Mouse (Mus musculus): ENCODE data around the gene Gpr61. TPM values are rescaled to one million over a fixed set of nuclear protein-coding genes. Genes with fewer than 3 reads are reported as not detected.
A peak's percentile ranks its signal among the peaks of the same experiment; 100 is the strongest.

Gene Gpr61
- total and polyA plus RNA-seq, 2 experiments from 2014 or later: 7.8 to 12.8 TPM

DNA sequence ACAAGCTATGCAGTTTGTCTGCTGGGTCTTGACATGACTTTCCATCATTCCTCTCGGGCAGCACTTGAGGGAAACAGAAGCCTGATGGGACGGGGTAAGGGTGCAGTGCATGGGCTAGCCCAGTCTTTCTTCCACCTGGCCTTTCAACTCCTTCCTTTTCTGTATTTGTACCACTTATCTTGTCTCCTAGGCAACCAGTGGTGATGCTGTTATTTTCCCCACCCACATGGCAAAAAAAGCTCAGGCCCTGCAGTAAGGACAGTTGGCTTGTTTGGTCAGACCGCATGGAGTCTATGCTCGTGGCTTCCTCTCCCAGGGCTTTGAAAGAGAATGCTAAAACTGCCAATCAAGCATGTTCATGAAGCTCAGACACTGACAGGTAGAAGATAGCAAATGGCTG lies 39.0 kb upstream of the Gpr61 start:
- Histone ChIP-seq H3K9me3 (ENCODE audit: low read length) (no peaks in the 10 kb centered on the region), H3K4me3 (ENCODE audit: low read depth, low read length) (no peak overlapping the region), H3K27me3 (ENCODE audit: insufficient read depth, low read length) (no peaks in the 10 kb centered on the region), H3K9ac (replicated peaks; ENCODE audit: low read length, poor library complexity, severe bottlenecking) (no peak overlapping the region), H3K27ac (ENCODE audit: low read depth, low read length) (no peak overlapping the region), H3K4me2 (ENCODE audit: low read depth, low read length, poor library complexity, severe bottlenecking) (no peak overlapping the region), H3K36me3 (ENCODE audit: insufficient read depth, low read length) (peaks cover 18% of the 10 kb centered on the region; the same call in 1 of the 2 replicates), H3K4me1 (ENCODE audit: insufficient read depth, low read length) (peaks cover 5% of the 10 kb centered on the region; the same call in 1 of the 2 replicates)
- ATAC-seq (ENCODE audit: low FRiP score) (no peak), DNase-seq (ENCODE audit: low spot score) (no peak)
- TF ChIP-seq CTCF (IDR thresholded peaks at IDR 0.05): no peak
- 76% methylated on average over 4 of the region's 4 CpGs for WGBS

DNA sequence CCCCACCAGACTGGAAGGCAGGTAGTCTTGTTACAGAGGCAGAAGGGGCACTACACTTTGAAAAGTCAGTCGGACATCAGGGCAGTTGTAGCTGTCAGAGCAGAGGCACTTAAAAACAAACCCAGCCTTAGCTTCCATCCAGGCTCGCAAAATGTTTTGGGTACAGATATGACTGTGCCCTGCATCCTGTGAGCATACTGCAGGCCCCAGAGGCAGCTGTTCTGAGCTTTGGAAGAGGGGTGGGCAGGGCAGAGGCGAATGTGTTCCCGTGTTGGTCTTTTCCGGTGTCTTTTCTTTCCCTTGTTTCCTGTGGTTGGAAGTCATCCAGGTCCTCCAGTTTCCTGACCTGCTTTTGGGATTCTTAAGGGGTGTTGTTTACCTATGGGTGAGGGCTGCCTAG lies 35.2 kb upstream of the Gpr61 start:
- 70% methylated on average over 5 of the region's 5 CpGs for WGBS
- TF ChIP-seq CTCF (IDR thresholded peaks at IDR 0.05): no peak
- Histone ChIP-seq H3K4me2 (ENCODE audit: low read depth, low read length, poor library complexity, severe bottlenecking) (no peak overlapping the region), H3K9ac (replicated peaks; ENCODE audit: low read length, poor library complexity, severe bottlenecking) (0 out of 2 replicates have a peak overlapping the region, but pooled peaks have one; percentile 8), H3K4me3 (ENCODE audit: low read depth, low read length) (no peak overlapping the region), H3K36me3 (ENCODE audit: insufficient read depth, low read length) (peaks cover 25% of the 10 kb centered on the region), H3K27ac (ENCODE audit: low read depth, low read length) (no peak overlapping the region), H3K9me3 (ENCODE audit: low read length) (no peaks in the 10 kb centered on the region), H3K4me1 (ENCODE audit: insufficient read depth, low read length) (peaks cover 4% of the 10 kb centered on the region; the same call in 1 of the 2 replicates), H3K27me3 (ENCODE audit: insufficient read depth, low read length) (no peaks in the 10 kb centered on the region)
- no peak for DNase-seq (ENCODE audit: low spot score)
- ATAC-seq (ENCODE audit: low FRiP score): no peak

DNA sequence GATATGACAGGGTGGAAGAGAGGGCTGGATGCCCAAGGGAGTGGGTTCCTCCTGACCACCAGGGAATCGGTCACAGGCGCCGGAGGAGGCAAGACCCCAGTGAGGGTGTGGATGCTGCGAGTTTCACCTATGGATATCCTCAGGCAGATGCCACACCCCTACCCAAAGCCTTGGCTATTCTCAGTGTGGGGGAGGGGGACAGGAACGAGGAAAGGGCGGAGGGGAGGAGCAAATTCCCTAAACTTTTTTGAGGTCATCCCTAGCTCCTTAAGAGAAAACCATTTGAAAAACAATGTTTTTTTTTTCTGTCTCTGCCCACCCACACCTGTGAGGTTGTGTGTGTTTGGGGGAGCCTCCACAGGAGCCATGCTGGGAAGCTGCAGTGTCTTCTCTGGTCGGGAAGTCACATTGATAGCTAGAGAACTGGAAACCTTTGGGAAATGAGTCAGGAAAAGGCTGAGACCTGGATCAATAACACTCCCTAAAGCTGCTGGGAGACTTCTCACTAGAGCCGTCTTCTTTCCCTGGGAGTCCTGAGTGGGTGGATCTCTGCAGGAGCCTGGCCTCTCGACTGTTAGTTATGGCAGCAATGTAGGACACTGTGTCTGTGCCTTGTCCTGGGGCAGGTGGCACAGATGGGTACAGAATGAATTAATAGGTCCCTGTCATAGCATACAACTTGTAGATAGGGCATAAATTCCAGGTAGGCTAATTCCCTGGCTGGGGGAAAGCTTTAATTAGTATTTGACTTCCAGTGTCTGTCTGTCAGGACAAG lies 34.2 kb upstream of the Gpr61 start:
- H3K27ac ChIP-seq (ENCODE audit: low read depth, low read length): no peak overlapping the region
- DNase-seq (ENCODE audit: low spot score) (no peak), ATAC-seq (ENCODE audit: low FRiP score) (no peak)
- H3K4me2 ChIP-seq (ENCODE audit: low read depth, low read length, poor library complexity, severe bottlenecking): no peak overlapping the region
- no peak for TF ChIP-seq CTCF (IDR thresholded peaks at IDR 0.05)
- no peak overlapping the region for H3K9ac ChIP-seq (replicated peaks; ENCODE audit: low read length, poor library complexity, severe bottlenecking)
- no peaks in the 10 kb centered on the region for H3K9me3 ChIP-seq (ENCODE audit: low read length)
- no peaks in the 10 kb centered on the region for H3K27me3 ChIP-seq (ENCODE audit: insufficient read depth, low read length)
- H3K36me3 ChIP-seq (ENCODE audit: insufficient read depth, low read length): peaks cover 25% of the 10 kb centered on the region
- H3K4me1 ChIP-seq (ENCODE audit: insufficient read depth, low read length): peaks cover 4% of the 10 kb centered on the region; the same call in 1 of the 2 replicates
- H3K4me3 ChIP-seq (ENCODE audit: low read depth, low read length): no peak overlapping the region
- 77% methylated on average over 9 of the region's 9 CpGs for WGBS

DNA sequence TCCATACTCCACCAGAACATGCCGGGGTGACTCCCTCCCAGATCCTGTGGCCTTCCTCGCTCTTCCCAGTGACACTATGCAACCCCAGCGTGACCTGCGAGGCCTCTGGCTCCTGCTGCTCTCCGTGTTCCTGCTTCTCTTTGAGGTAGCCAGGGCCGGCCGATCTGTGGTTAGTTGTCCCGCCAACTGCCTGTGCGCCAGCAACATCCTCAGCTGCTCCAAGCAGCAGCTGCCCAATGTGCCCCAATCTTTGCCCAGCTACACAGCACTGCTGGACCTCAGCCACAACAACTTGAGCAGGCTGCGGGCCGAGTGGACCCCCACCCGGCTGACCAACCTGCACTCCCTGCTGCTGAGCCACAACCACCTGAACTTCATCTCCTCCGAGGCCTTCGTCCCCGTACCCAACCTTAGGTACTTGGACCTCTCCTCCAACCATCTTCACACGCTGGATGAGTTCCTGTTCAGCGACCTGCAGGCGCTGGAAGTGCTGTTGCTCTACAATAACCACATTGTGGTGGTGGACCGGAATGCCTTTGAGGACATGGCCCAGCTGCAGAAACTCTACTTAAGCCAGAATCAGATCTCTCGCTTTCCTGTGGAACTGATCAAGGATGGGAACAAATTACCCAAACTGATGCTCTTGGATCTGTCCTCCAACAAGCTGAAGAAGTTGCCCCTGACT lies 32.6 kb upstream of the Gpr61 start:
- H3K27me3 ChIP-seq (ENCODE audit: insufficient read depth, low read length): no peaks in the 10 kb centered on the region
- TF ChIP-seq CTCF (IDR thresholded peaks at IDR 0.05): no peak
- WGBS: 62% methylated on average over 20 of the region's 20 CpGs
- H3K4me1 ChIP-seq (ENCODE audit: insufficient read depth, low read length): peaks cover 4% of the 10 kb centered on the region; the same call in 1 of the 2 replicates
- H3K36me3 ChIP-seq (ENCODE audit: insufficient read depth, low read length): peaks cover 25% of the 10 kb centered on the region
- peak overlapping the region; percentile 92 for H3K4me2 ChIP-seq (ENCODE audit: low read depth, low read length, poor library complexity, severe bottlenecking)
- H3K9me3 ChIP-seq (ENCODE audit: low read length): no peaks in the 10 kb centered on the region
- H3K4me3 ChIP-seq (ENCODE audit: low read depth, low read length): peak overlapping the region; percentile 82
- DNase-seq (ENCODE audit: low spot score) (no peak), ATAC-seq (ENCODE audit: low FRiP score) (0 out of 2 replicates have a peak, but pooled peaks have one; percentile 1)
- peak overlapping the region; percentile 81 for H3K9ac ChIP-seq (replicated peaks; ENCODE audit: low read length, poor library complexity, severe bottlenecking)
- no peak overlapping the region for H3K27ac ChIP-seq (ENCODE audit: low read depth, low read length)

DNA sequence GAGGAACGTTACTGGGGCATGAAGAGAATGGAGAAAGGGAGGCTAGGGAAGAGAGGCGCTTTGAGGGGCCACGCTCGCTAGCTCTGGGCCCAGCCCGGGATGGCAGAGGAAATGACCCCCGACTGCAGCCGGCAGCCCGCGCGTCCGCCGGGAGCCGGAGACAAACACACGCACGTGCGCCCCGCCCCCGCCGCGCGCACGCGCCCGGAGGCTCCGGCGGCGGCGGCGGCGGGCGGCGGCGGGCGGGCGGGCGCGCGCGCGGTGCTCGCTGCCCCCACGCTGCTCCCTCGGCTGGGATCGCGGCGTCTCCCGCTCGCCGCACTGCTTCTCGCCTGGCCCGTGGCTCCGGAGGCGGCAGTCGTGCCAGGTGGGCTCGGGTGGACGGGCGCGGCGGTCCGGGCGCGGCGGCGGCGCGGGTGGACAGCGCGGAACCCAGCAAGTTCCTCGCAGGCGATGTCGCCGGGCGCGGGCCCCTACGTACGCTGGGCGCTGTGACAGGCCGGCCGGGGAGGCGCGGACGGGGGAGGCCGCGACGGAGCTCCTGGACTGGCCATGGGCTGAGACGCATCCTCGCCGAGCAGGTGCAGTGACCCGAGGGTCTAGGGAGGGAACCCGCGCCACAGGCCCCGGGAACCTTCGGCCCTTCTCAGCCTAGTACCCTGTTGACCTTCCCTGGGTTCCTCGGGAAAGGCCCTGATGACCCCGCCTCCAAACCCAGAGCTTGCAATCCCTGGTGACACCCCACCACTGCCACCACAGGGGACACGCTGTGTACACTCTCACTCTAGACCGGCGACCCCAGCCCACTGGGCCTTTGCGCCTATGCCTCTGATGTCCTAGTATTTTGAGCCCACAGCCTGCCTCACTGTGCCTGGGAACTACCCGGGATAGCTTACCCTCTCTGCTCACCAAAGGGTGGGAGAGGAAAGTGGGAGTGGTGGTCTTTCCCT lies 31.7 kb upstream of the Gpr61 start, which contains the start of gene Amigo1:
Gene Amigo1 (plus strand): TSS at position 238 of the 950 bp plus-strand sequence.
- Histone ChIP-seq H3K9ac (replicated peaks; ENCODE audit: low read length, poor library complexity, severe bottlenecking) (peak within 1 kb of the TSS; percentile 81), H3K27me3 (ENCODE audit: insufficient read depth, low read length) (no peaks in the 10 kb centered on the region), H3K4me2 (ENCODE audit: low read depth, low read length, poor library complexity, severe bottlenecking) (peak within 1 kb of the TSS; percentile 92), H3K4me1 (ENCODE audit: insufficient read depth, low read length) (peaks cover 4% of the 10 kb centered on the region; the same call in 1 of the 2 replicates), H3K4me3 (ENCODE audit: low read depth, low read length) (peak within 1 kb of the TSS; percentile 82), H3K36me3 (ENCODE audit: insufficient read depth, low read length) (peaks cover 22% of the 10 kb centered on the region), H3K9me3 (ENCODE audit: low read length) (no peaks in the 10 kb centered on the region), H3K27ac (ENCODE audit: low read depth, low read length) (peak within 1 kb of the TSS; percentile 47; the same call in 1 of the 2 replicates)
- DNase-seq (ENCODE audit: low spot score): peak; percentile 63
- WGBS: under 1% methylated on average over 51 of the region's 100 CpGs
- no peak for TF ChIP-seq CTCF (IDR thresholded peaks at IDR 0.05)
- peak; percentile 64 for ATAC-seq (ENCODE audit: low FRiP score)
